Mouse (Mus musculus): ENCODE data around the gene Afg3l1.
"Not testable (repeated sequence)": the region's sequence is repeated elsewhere in the genome, so short reads cannot be mapped to it uniquely, and the experiment has no call there.

GRCm38 (mm10) chr8:123433241-123433974 lies 44.3 kb upstream of the Afg3l1 start:
- not testable (repeated sequence) for TF ChIP-seq CTCF, EP300 (IDR thresholded peaks at IDR 0.05; ENCODE audit: low read depth)

Measured in heart, postnatal 0 days (tissue).